Mouse (Mus musculus) c-Kit-positive CD71-positive TER-119-negative erythroid progenitor cells, embryonic 14.5 days (primary cell): ENCODE results near the gene Vwa3a.

Experiments
- DNase-seq: peaks from one replicate; pipeline ENCODE4 v3.0.0-alpha.2; 2013; ENCODE audit warnings: low read depth

The Vwa3a gene

GRCm38 (mm10) chr7:120746821-120747220 is 7.7 kb downstream of the Vwa3a start:
- no peak for DNase-seq

- no peak for DNase-seq
These were observed 9.4 kb downstream of the Vwa3a start for GRCm38 (mm10) chr7:120748478-120748877.

- DNase-seq, result no peak
These were observed 12.2 kb downstream of the Vwa3a start for GRCm38 (mm10) chr7:120751330-120751729.

DNA sequence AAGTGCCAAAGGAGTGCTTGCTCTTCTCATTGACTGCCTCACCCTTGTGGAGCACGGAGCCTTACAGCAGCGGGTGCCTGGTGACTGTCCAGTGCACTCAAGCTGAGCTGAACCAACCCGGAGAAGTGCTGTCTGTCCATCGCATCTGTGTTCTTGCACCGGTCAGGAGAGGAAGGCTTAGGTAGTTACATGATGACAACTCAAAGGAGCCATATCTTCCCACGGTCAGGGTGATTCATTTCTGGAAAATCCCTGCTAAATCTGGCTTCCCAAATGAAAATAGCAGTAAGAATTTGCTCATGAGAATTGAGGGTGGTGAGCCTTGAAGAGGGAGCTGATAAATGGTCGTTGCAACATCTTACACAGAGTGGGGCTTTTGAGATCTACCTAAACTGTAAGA is 12.8 kb downstream of the Vwa3a start:
- no peak for DNase-seq

GRCm38 (mm10) chr7:120754671-120755070 is 15.6 kb downstream of the Vwa3a start:
- peak; percentile 80 for DNase-seq

- no peak for DNase-seq
These were observed 28.3 kb downstream of the Vwa3a start for GRCm38 (mm10) chr7:120767369-120767768.

DNA sequence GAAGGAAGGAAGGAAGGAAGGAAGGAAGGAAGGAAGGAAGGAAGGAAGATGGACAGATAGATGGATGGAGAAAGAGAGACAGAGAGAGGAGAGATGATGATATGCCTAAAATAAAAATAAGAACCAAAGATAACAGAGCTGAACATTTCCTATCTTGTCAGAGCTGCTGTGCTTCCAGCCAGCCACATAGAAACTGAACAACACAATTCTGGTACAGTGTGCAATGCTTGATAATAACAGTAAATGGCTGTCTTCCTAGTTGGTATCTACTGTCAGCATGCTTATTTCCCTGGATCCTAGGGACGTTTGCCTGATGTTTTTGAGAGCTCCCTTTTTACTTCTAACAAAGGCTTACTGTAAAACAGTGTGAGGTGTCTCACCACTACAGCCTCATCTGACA is 32.3 kb downstream of the Vwa3a start:
- no peak for DNase-seq

- DNase-seq, result peak; percentile 24
These were observed 38.9 kb downstream of the Vwa3a start for GRCm38 (mm10) chr7:120778012-120778411.

DNA sequence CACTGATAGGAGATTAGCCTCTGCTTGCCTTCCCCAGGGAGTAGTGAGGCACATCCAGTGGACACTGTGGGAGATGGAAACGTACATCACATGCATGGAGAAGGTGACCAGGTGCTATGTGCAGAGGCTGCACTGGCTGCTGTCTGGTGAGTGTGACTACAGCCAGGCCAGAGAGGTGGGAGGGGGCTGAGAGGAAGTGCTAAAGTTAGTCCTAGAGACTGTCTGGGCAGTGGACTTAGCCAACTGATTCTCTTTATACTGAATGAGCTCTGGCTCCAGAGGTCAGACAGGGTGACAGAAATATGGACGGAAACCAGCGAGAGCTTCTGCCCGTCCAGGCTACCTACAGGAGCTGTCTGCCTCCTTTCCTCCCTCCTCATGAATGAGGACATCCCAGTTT is 56.4 kb downstream of the Vwa3a start:
- no peak for DNase-seq

- no peak for DNase-seq
These were observed 57.3 kb downstream of the Vwa3a start for GRCm38 (mm10) chr7:120796369-120796768.

GRCm38 (mm10) chr7:120803268-120803667 is 64.2 kb downstream of the Vwa3a start:
- no peak for DNase-seq

- DNase-seq, result no peak
These were observed 70.6 kb downstream of the Vwa3a start for GRCm38 (mm10) chr7:120809705-120810104.

GRCm38 (mm10) chr7:120811834-120812415 is 72.8 kb downstream of the Vwa3a start, which contains the start of gene Gm5737:
Gene Gm5737, plus strand, starts transcription at chr7:120812365.
- DNase-seq, result no peak

DNA sequence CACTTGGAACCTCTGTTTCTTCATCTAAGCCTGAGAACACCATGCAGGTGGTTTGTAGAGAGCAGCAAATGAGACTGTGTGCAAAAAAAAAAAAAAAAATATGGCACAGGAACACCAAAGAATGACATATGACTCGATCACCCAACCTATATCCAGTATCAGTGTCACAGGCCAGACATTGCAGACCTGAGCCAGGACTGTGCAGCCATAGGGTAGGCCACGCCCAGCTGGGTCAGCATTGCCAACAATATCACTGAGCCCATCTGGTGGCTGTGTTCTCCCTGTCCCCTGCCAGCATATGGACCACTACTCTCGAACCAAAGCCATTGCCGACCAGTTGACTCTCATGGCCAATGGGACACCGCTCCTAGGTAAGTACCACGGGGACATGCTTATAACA is 78.4 kb downstream of the Vwa3a start:
- DNase-seq, result no peak

DNA sequence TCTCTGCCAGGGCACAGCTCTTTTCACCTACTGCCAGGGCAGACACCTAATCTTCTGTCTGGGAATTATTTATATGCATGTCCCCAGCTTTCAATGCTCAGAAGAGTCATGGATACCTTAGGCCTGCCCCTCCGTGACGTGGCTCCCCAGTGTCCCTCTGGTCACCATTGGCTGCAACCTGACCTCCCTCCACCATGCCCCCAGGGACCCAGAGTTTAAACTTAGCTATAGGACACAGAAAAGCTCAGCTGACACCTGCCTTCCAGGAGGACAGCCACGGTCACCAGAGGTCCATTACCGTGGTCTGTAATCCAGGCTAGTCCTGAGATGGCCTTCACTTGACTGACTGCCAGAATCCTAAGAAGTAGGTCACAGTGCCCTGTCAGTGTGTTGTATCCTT is 80.3 kb downstream of the Vwa3a start:
- no peak for DNase-seq

DNA sequence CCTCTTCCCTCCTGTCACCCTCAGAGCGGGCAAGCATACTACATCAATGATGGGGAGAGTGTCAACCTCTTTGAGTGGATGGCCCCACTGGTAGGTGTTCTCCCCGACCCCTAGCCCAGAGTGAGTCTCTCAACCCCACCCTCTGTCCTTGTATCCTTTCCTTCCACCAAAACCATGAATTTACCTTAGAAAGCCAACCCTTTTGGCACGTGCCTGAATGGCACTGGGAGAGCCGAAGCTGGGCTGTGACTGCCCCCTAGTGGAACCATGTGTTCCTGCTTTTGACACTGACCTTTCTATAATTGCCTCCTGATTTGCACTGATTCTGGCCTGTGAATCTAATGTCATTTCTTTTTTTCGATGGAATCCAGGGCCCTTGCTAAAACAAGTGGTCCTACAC is 84.1 kb downstream of the Vwa3a start:
- DNase-seq, result peak; percentile 35

DNA sequence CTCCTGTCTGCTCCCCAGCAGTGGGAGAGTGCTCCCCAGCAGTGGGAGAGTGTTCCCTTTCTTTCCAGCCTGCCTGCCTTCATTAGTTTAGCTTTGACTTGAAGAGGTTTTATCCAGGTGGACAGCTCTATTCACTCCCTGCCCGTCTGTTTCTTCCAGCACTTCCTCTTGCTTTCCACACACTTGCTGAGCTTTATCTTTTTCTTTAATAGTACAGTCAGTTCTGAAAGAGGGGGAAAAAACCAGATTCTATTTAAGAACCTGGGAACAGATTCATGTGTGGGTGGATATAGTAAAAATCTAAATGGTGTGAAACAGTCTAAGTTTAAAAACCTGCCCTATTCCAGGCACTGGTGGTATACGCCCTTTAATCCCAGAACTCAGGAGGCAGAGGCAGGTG is 86.0 kb downstream of the Vwa3a start:
- no peak for DNase-seq

DNA sequence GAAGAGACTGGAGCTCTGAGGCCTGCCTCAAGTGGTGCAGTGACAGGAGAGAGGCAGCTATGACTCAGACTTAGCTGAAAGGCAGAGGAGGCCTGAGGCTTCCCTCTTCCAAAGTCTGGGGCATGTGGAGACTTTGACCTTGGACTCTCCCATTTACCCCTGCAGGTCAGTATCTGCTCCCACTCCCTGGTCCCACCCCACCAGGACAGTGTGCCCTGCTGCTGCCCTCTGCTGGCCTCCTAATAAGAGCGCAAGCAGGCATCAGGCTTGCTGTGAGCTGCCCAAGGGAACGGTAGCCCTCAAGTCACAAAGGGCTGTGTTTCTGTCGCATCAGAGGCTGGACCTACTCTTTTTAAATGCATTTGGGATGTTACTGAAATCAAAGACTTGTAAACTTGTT is 87.3 kb downstream of the Vwa3a start:
- DNase-seq, result no peak

- no peak for DNase-seq
These were observed 91.6 kb downstream of the Vwa3a start for GRCm38 (mm10) chr7:120830431-120831381.

- DNase-seq, result peak; percentile 59
These were observed 95.3 kb downstream of the Vwa3a start for GRCm38 (mm10) chr7:120834426-120834825.

GRCm38 (mm10) chr7:120834863-120835372 is 95.8 kb downstream of the Vwa3a start:
- peak; percentile 90 for DNase-seq

- peak; percentile 91 for DNase-seq
These were observed 96.6 kb downstream of the Vwa3a start for GRCm38 (mm10) chr7:120835449-120836359.
